Mouse (Mus musculus): ENCODE data around the gene Xpo4. TPM values are rescaled to one million over a fixed set of nuclear protein-coding genes. Genes with fewer than 3 reads are reported as not detected.
A peak's percentile ranks its signal among the peaks of the same experiment; 100 is the strongest.

Xpo4 gene
- polyA plus RNA-seq, 1 experiment from 2014 or later, result 20.4 TPM

DNA sequence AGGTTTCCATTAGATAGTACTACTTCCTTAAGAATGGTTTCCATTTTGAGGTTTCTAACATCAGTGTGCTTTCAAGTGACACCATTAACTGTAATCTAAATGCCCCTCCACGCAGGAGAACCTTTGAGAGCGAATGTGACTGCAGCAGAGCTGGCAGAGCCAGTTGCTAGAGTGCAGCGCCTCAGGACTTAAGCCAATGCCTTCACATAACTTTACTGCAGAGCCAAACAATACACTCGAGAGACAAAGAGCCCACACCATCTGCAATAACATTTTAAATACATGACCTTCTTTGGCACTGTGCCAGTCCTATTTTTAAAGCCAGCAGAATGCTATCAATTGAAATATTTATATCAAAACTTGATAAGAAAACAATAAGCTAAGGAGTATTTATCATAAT is 35.6 kb downstream of the Xpo4 start:
- Histone ChIP-seq H3K4me3 (replicated peaks) (no peak overlapping the region), H3K27me3 (replicated peaks) (no peaks in the 10 kb centered on the region), H3K9ac (no peak overlapping the region), H3K27ac (no peak overlapping the region), H3K36me3 (peaks cover 27% of the 10 kb centered on the region), H3K4me1 (no peaks in the 10 kb centered on the region), H3K4me2 (no peak overlapping the region), H3K9me3 (no peaks in the 10 kb centered on the region)
- WGBS, result 54% methylated on average over 4 of the region's 4 CpGs
- no peak for ATAC-seq (ENCODE audit: insufficient read depth, low FRiP score, low read depth)

DNA sequence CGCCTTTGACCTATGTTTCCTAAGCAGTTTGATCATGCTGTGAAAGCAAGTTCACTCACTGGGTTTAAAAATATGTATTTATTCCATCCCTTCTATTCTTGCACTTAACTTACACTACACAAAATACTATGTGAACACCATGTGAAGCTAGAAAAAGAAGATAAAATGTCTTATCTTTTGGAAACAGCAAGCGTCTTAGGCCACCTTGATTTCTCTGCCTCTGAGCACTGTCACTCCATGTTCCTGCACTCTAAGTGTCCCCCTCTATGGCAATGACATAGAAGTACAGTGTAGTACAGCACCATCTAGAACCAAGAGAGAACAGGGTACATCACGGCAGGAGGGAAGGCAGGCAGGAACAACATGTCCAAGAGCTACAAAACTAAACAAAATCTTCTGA is 42.3 kb downstream of the Xpo4 start:
- Histone ChIP-seq H3K4me3 (replicated peaks) (no peak overlapping the region), H3K36me3 (peaks cover 16% of the 10 kb centered on the region), H3K27ac (no peak overlapping the region), H3K9ac (no peak overlapping the region), H3K9me3 (no peaks in the 10 kb centered on the region), H3K27me3 (replicated peaks) (no peaks in the 10 kb centered on the region), H3K4me2 (no peak overlapping the region), H3K4me1 (no peaks in the 10 kb centered on the region)
- WGBS, result 86% methylated on average over 3 of the region's 3 CpGs
- ATAC-seq (ENCODE audit: insufficient read depth, low FRiP score, low read depth), result no peak

- WGBS, result 77% methylated on average over 4 of the region's 4 CpGs
- no peak for ATAC-seq (ENCODE audit: insufficient read depth, low FRiP score, low read depth)
- H3K9me3 ChIP-seq, result no peaks in the 10 kb centered on the region
- H3K4me2 ChIP-seq, result no peak overlapping the region
- H3K27me3 ChIP-seq (replicated peaks), result no peaks in the 10 kb centered on the region
- H3K27ac ChIP-seq, result no peak overlapping the region
- H3K9ac ChIP-seq, result no peak overlapping the region
- H3K4me1 ChIP-seq, result 0 out of 2 replicates have a peak, but pooled peaks cover under 1% of the 10 kb centered on the region
- no peak overlapping the region for H3K4me3 ChIP-seq (replicated peaks)
- peaks cover 11% of the 10 kb centered on the region for H3K36me3 ChIP-seq
These were observed 43.5 kb downstream of the Xpo4 start for GRCm38 (mm10) chr14:57621699-57622098.

- WGBS, result 51% methylated on average over 4 of the region's 4 CpGs
- Histone ChIP-seq H3K27ac (no peak overlapping the region), H3K4me1 (0 out of 2 replicates have a peak, but pooled peaks cover 4% of the 10 kb centered on the region), H3K9me3 (no peaks in the 10 kb centered on the region), H3K36me3 (peaks cover 4% of the 10 kb centered on the region; the same call in 1 of the 2 replicates), H3K27me3 (replicated peaks) (no peaks in the 10 kb centered on the region), H3K4me3 (replicated peaks) (no peak overlapping the region), H3K9ac (no peak overlapping the region), H3K4me2 (no peak overlapping the region)
- ATAC-seq (ENCODE audit: insufficient read depth, low FRiP score, low read depth), result no peak
These were observed 44.5 kb downstream of the Xpo4 start for GRCm38 (mm10) chr14:57620598-57621236.

DNA sequence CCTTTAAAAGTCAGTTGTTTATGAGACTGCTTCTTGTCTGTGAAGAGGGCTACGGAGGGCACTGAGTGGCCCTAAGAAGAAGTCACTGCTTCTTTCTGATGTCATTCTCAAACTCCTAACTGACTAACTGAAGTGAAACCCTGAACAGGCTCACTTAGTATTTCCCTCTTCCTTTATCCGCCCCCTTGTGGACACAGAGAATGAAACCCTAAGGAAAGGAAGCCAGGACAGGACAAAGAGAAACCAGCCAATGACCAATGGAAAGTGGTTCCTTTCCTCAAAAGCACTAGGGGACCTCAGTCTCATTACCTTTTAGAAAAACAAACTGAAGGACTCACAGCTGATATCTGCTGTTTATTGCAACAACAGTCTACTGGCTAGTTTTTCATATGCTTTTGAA is 45.7 kb downstream of the Xpo4 start:
- no peak overlapping the region for H3K4me3 ChIP-seq (replicated peaks)
- H3K4me1 ChIP-seq, result 0 out of 2 replicates have a peak, but pooled peaks cover 4% of the 10 kb centered on the region
- no peak overlapping the region for H3K27ac ChIP-seq
- 41% methylated on average over 2 of the region's 2 CpGs for WGBS
- no peaks in the 10 kb centered on the region for H3K36me3 ChIP-seq
- no peak overlapping the region for H3K9ac ChIP-seq
- ATAC-seq (ENCODE audit: insufficient read depth, low FRiP score, low read depth), result no peak
- H3K4me2 ChIP-seq, result no peak overlapping the region
- H3K27me3 ChIP-seq (replicated peaks), result no peaks in the 10 kb centered on the region
- no peaks in the 10 kb centered on the region for H3K9me3 ChIP-seq

- Histone ChIP-seq H3K4me3 (replicated peaks) (no peak overlapping the region), H3K27ac (no peak overlapping the region), H3K9me3 (no peaks in the 10 kb centered on the region), H3K36me3 (no peaks in the 10 kb centered on the region), H3K4me2 (no peak overlapping the region), H3K27me3 (replicated peaks) (no peaks in the 10 kb centered on the region), H3K9ac (no peak overlapping the region), H3K4me1 (0 out of 2 replicates have a peak, but pooled peaks cover 4% of the 10 kb centered on the region)
- no peak for ATAC-seq (ENCODE audit: insufficient read depth, low FRiP score, low read depth)
- 95% methylated on average over 1 of the region's 1 CpGs for WGBS
These were observed 47.6 kb downstream of the Xpo4 start for GRCm38 (mm10) chr14:57617675-57618074.

DNA sequence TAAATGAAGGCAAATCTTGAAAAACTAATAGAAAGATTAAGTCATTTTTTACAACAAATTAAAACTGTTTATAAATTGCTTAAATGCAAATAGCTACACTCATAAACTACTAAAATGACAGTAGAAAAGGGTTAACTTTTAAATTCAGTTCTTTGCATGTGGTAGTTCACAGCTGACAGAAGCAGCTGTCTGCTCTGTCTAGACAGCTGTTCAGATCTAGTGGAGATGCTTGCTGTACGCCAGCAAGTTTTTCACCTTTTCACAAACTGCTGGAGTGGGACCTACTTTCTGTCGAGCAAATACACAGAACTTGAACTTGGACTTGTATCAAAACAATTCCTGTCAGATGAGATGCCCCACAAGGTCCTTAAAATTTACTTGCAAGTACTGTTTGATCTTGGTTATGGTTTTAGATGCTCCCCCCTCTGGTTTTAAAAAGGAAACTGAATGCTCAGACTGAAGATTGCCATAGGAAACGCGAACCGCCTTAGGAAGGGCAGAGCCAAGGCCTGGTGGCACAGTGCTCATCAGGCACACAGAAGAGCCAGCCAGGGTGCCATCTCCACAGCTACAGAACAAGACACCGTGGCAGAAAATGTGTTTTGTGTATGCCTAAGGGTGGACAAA is 48.8 kb downstream of the Xpo4 start:
- ATAC-seq (ENCODE audit: insufficient read depth, low FRiP score, low read depth), result no peak
- no peaks in the 10 kb centered on the region for H3K27me3 ChIP-seq (replicated peaks)
- no peaks in the 10 kb centered on the region for H3K9me3 ChIP-seq
- no peak overlapping the region for H3K4me2 ChIP-seq
- H3K36me3 ChIP-seq, result no peaks in the 10 kb centered on the region
- 0 out of 2 replicates have a peak, but pooled peaks cover 4% of the 10 kb centered on the region for H3K4me1 ChIP-seq
- no peak overlapping the region for H3K27ac ChIP-seq
- WGBS, result 77% methylated on average over 6 of the region's 6 CpGs
- H3K4me3 ChIP-seq (replicated peaks), result no peak overlapping the region
- H3K9ac ChIP-seq, result no peak overlapping the region

DNA sequence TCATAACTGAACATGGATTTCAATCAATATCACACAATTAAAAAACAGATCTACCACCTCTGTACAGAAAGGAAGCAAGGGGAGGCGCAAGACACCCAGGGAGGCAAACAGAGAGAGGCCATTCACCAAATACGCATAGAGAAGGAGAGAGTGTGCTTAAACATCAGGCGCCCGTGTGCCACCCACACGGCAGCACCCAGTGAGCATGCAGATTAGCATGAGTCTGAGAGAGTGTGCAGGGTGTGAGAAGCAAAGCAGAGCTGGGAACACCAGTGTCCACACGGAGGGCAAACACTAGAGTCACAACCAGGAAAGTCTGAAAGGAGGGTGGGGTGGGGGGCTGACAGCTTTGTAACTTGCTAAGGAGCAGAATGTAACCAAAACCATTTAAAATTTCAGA is 49.4 kb downstream of the Xpo4 start:
- Histone ChIP-seq H3K9ac (no peak overlapping the region), H3K36me3 (no peaks in the 10 kb centered on the region), H3K4me2 (no peak overlapping the region), H3K4me1 (0 out of 2 replicates have a peak, but pooled peaks cover 4% of the 10 kb centered on the region), H3K9me3 (no peaks in the 10 kb centered on the region), H3K4me3 (replicated peaks) (no peak overlapping the region), H3K27ac (no peak overlapping the region), H3K27me3 (replicated peaks) (no peaks in the 10 kb centered on the region)
- no peak for ATAC-seq (ENCODE audit: insufficient read depth, low FRiP score, low read depth)
- WGBS, result 81% methylated on average over 6 of the region's 6 CpGs

DNA sequence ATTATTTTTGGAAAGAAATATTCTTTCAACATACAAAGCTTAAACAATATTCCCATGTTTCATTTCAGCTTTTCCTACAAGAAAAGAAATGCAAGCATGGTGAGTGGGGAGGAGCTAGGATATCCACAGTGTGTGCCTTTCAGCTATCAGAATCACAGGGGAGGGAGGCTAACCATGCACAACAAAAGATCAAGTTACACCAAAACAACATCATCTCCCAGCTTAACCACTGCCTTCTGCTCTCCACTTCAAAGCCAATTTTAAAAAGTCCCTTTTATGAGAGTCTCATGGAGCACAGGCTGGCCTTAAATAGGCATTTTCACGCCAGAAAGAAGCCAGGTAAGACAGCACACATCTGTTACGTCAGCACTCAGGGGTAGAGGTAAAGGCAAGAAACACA is 54.2 kb downstream of the Xpo4 start:
- Histone ChIP-seq H3K4me2 (no peak overlapping the region), H3K36me3 (no peaks in the 10 kb centered on the region), H3K27ac (no peak overlapping the region), H3K27me3 (replicated peaks) (no peaks in the 10 kb centered on the region), H3K4me1 (peaks cover 6% of the 10 kb centered on the region; the same call in 1 of the 2 replicates), H3K9me3 (no peaks in the 10 kb centered on the region), H3K9ac (no peak overlapping the region), H3K4me3 (replicated peaks) (no peak overlapping the region)
- ATAC-seq (ENCODE audit: insufficient read depth, low FRiP score, low read depth), result no peak
- 81% methylated on average over 2 of the region's 2 CpGs for WGBS

DNA sequence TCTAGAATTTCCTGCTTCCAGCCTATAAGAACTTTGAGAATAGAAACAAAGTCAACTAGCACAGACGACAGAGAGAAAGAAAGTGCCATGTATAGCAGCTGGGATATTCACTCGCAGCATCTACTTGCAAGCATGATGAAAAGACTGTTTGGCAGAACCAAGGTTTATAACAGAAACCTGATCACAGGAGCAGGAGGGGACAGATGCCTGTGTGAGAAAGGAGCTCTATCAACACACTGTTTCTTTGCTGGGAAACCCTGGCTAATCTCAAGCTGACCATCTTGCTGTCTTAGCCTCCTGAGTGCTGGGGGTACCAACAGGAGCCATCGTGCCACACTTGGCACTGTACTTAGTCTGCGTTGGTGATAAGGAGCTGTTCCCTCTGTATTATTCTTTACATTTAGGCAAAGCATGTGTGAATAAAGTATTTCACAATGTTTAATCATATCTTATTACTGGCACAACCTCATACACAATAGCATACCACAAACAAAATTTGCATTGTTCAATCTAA is 55.4 kb downstream of the Xpo4 start:
- no peak overlapping the region for H3K27ac ChIP-seq
- 74% methylated on average over 4 of the region's 4 CpGs for WGBS
- ATAC-seq (ENCODE audit: insufficient read depth, low FRiP score, low read depth), result no peak
- H3K4me3 ChIP-seq (replicated peaks), result no peak overlapping the region
- no peaks in the 10 kb centered on the region for H3K36me3 ChIP-seq
- no peak overlapping the region for H3K9ac ChIP-seq
- H3K9me3 ChIP-seq, result no peaks in the 10 kb centered on the region
- H3K27me3 ChIP-seq (replicated peaks), result no peaks in the 10 kb centered on the region
- H3K4me1 ChIP-seq, result peaks cover 6% of the 10 kb centered on the region; the same call in 1 of the 2 replicates
- H3K4me2 ChIP-seq, result no peak overlapping the region

GRCm38 (mm10) chr14:57607500-57607899 is 57.7 kb downstream of the Xpo4 start:
- Histone ChIP-seq H3K4me1 (peaks cover 6% of the 10 kb centered on the region; the same call in 1 of the 2 replicates), H3K36me3 (0 out of 2 replicates have a peak, but pooled peaks cover 9% of the 10 kb centered on the region), H3K4me3 (replicated peaks) (no peak overlapping the region), H3K4me2 (no peak overlapping the region), H3K9me3 (no peaks in the 10 kb centered on the region), H3K27me3 (replicated peaks) (no peaks in the 10 kb centered on the region), H3K9ac (no peak overlapping the region), H3K27ac (peak overlapping the region; percentile 5; the same call in 1 of the 2 replicates)
- 5% methylated on average over 1 of the region's 1 CpGs for WGBS
- ATAC-seq (ENCODE audit: insufficient read depth, low FRiP score, low read depth), result peak; percentile 84; the same call in 1 of the 2 replicates

GRCm38 (mm10) chr14:57606663-57607365 is 58.4 kb downstream of the Xpo4 start:
- Histone ChIP-seq H3K27me3 (replicated peaks) (no peaks in the 10 kb centered on the region), H3K9me3 (no peaks in the 10 kb centered on the region), H3K4me1 (peaks cover 6% of the 10 kb centered on the region; the same call in 1 of the 2 replicates), H3K4me3 (replicated peaks) (no peak overlapping the region), H3K4me2 (no peak overlapping the region), H3K36me3 (peaks cover 14% of the 10 kb centered on the region; the same call in 1 of the 2 replicates), H3K9ac (no peak overlapping the region), H3K27ac (no peak overlapping the region)
- ATAC-seq (ENCODE audit: insufficient read depth, low FRiP score, low read depth), result no peak
- WGBS, result 36% methylated on average over 8 of the region's 8 CpGs
